Mouse (Mus musculus): ENCODE results near the gene Ephb4. TPM values are rescaled to one million over a fixed set of nuclear protein-coding genes. Genes with fewer than 3 reads are reported as not detected.

Gene Ephb4
- 7.5 and 8.6 TPM in 2 replicates for polyA plus RNA-seq (2015; fragmentation: Nextera tagmentation; extraction: Ambion mirVana)

GRCm38 (mm10) chr5:137349384-137350204, at the start of gene Ephb4:
TSS of gene Ephb4 (plus strand) at chr5:137350109.
- H3K4me1 ChIP-seq (replicated peaks): peaks cover 54% of the 10 kb centered on the region
- H3K9ac ChIP-seq (replicated peaks): peak within 1 kb of the TSS; percentile 85
- peak within 1 kb of the TSS; percentile 65 for H3K4me3 ChIP-seq (replicated peaks)
- ATAC-seq: peak; percentile 90
- under 1% methylated on average over 31 of the region's 32 CpGs for WGBS
- H3K9me3 ChIP-seq: no peaks in the 10 kb centered on the region
- H3K27me3 ChIP-seq: peaks cover 22% of the 10 kb centered on the region
- peak within 1 kb of the TSS; percentile 95 for H3K4me2 ChIP-seq (replicated peaks)
- peak within 1 kb of the TSS; percentile 72 for H3K27ac ChIP-seq
- H3K36me3 ChIP-seq: peaks cover 8% of the 10 kb centered on the region

- 0 out of 2 replicates have a peak, but pooled peaks have one; percentile 43 for ATAC-seq
- 75% methylated on average over 21 of the region's 21 CpGs for WGBS
- H3K27me3 ChIP-seq: no peaks in the 10 kb centered on the region
- H3K4me2 ChIP-seq (replicated peaks): no peak overlapping the region
- no peak overlapping the region for H3K4me3 ChIP-seq (replicated peaks)
- peaks cover 32% of the 10 kb centered on the region for H3K4me1 ChIP-seq (replicated peaks)
- peaks cover 84% of the 10 kb centered on the region for H3K36me3 ChIP-seq
- H3K9me3 ChIP-seq: no peaks in the 10 kb centered on the region
- H3K27ac ChIP-seq: no peak overlapping the region
- no peak overlapping the region for H3K9ac ChIP-seq (replicated peaks)
These were observed 48.7 kb upstream of the Ephb4 start for GRCm38 (mm10) chr5:137301253-137301652.

GRCm38 (mm10) chr5:137303609-137304008, 46.3 kb upstream of the Ephb4 start:
- no peak overlapping the region for H3K4me2 ChIP-seq (replicated peaks)
- H3K27ac ChIP-seq: no peak overlapping the region
- H3K9ac ChIP-seq (replicated peaks): peak overlapping the region; percentile 28; the same call in 1 of the 2 replicates
- no peak overlapping the region for H3K4me3 ChIP-seq (replicated peaks)
- no peaks in the 10 kb centered on the region for H3K27me3 ChIP-seq
- peaks cover 44% of the 10 kb centered on the region for H3K4me1 ChIP-seq (replicated peaks)
- H3K36me3 ChIP-seq: peaks cover 60% of the 10 kb centered on the region
- H3K9me3 ChIP-seq: no peaks in the 10 kb centered on the region
- whole genome bisulfite sequencing: 80% methylated on average over 4 of the region's 4 CpGs
- no peak for ATAC-seq

GRCm38 (mm10) chr5:137304165-137304564, 45.7 kb upstream of the Ephb4 start:
- no peaks in the 10 kb centered on the region for H3K27me3 ChIP-seq
- 91% methylated on average over 3 of the region's 3 CpGs for WGBS
- no peak for ATAC-seq
- H3K36me3 ChIP-seq: peaks cover 60% of the 10 kb centered on the region
- no peak overlapping the region for H3K27ac ChIP-seq
- H3K4me2 ChIP-seq (replicated peaks): peak overlapping the region; percentile 80; the same call in 1 of the 2 replicates
- H3K4me3 ChIP-seq (replicated peaks): 0 out of 2 replicates have a peak overlapping the region, but pooled peaks have one; percentile 2
- H3K4me1 ChIP-seq (replicated peaks): peaks cover 44% of the 10 kb centered on the region
- no peaks in the 10 kb centered on the region for H3K9me3 ChIP-seq
- H3K9ac ChIP-seq (replicated peaks): peak overlapping the region; percentile 99; the same call in 1 of the 2 replicates

GRCm38 (mm10) chr5:137304816-137305215, 45.1 kb upstream of the Ephb4 start:
- peak overlapping the region; percentile 93 for H3K4me3 ChIP-seq (replicated peaks)
- H3K27ac ChIP-seq: no peak overlapping the region
- 74% methylated on average over 4 of the region's 4 CpGs for WGBS

GRCm38 (mm10) chr5:137305822-137306221, 44.1 kb upstream of the Ephb4 start:
- H3K4me1 ChIP-seq (replicated peaks): peaks cover 44% of the 10 kb centered on the region
- no peak overlapping the region for H3K27ac ChIP-seq
- H3K36me3 ChIP-seq: peaks cover 57% of the 10 kb centered on the region
- no peaks in the 10 kb centered on the region for H3K27me3 ChIP-seq
- H3K4me3 ChIP-seq (replicated peaks): peak overlapping the region; percentile 93
- no peak for ATAC-seq
- no peaks in the 10 kb centered on the region for H3K9me3 ChIP-seq
- H3K9ac ChIP-seq (replicated peaks): peak overlapping the region; percentile 99
- peak overlapping the region; percentile 80 for H3K4me2 ChIP-seq (replicated peaks)
- WGBS: 71% methylated on average over 3 of the region's 3 CpGs

More at GRCm38 (mm10) chr5:137304816-137305215, 45.1 kb upstream of the Ephb4 start:
- H3K27me3 ChIP-seq: no peaks in the 10 kb centered on the region
- H3K9me3 ChIP-seq: no peaks in the 10 kb centered on the region
- peak overlapping the region; percentile 80 for H3K4me2 ChIP-seq (replicated peaks)
- peaks cover 59% of the 10 kb centered on the region for H3K36me3 ChIP-seq
- peak overlapping the region; percentile 99 for H3K9ac ChIP-seq (replicated peaks)
- no peak for ATAC-seq
- peaks cover 44% of the 10 kb centered on the region for H3K4me1 ChIP-seq (replicated peaks)

- peak overlapping the region; percentile 80 for H3K4me2 ChIP-seq (replicated peaks)
- peaks cover 52% of the 10 kb centered on the region for H3K36me3 ChIP-seq
These were observed 43.4 kb upstream of the Ephb4 start for GRCm38 (mm10) chr5:137306439-137307005.

GRCm38 (mm10) chr5:137307071-137307912, 42.6 kb upstream of the Ephb4 start, which contains the start of gene Srrt:
TSS of gene Srrt (minus strand) at chr5:137307674.
- peaks cover 48% of the 10 kb centered on the region for H3K4me1 ChIP-seq (replicated peaks)
- H3K9ac ChIP-seq (replicated peaks): peak within 1 kb of the TSS; percentile 99
- peak; percentile 87 for ATAC-seq
- peaks cover 44% of the 10 kb centered on the region for H3K36me3 ChIP-seq
- H3K9me3 ChIP-seq: no peaks in the 10 kb centered on the region
- no peaks in the 10 kb centered on the region for H3K27me3 ChIP-seq
- peak within 1 kb of the TSS; percentile 97 for H3K27ac ChIP-seq
- WGBS: under 1% methylated on average over 55 of the region's 72 CpGs
- peak within 1 kb of the TSS; percentile 93 for H3K4me3 ChIP-seq (replicated peaks)
- peak within 1 kb of the TSS; percentile 80 for H3K4me2 ChIP-seq (replicated peaks)

More at GRCm38 (mm10) chr5:137306439-137307005, 43.4 kb upstream of the Ephb4 start:
- Histone ChIP-seq H3K27ac (peak overlapping the region; percentile 97), H3K27me3 (no peaks in the 10 kb centered on the region), H3K9me3 (no peaks in the 10 kb centered on the region), H3K4me3 (replicated peaks) (peak overlapping the region; percentile 93), H3K9ac (replicated peaks) (peak overlapping the region; percentile 99), H3K4me1 (replicated peaks) (peaks cover 44% of the 10 kb centered on the region)
- WGBS: 14% methylated on average over 12 of the region's 12 CpGs
- ATAC-seq: no peak

- Histone ChIP-seq H3K9ac (replicated peaks) (peak overlapping the region; percentile 69), H3K4me3 (replicated peaks) (peak overlapping the region; percentile 93), H3K4me1 (replicated peaks) (peaks cover 55% of the 10 kb centered on the region), H3K27ac (peak overlapping the region; percentile 97), H3K4me2 (replicated peaks) (peak overlapping the region; percentile 80), H3K36me3 (peaks cover 34% of the 10 kb centered on the region), H3K9me3 (no peaks in the 10 kb centered on the region), H3K27me3 (no peaks in the 10 kb centered on the region)
- WGBS: 93% methylated on average over 4 of the region's 4 CpGs
- ATAC-seq: 0 out of 2 replicates have a peak, but pooled peaks have one; percentile 5
These were observed 41.6 kb upstream of the Ephb4 start for GRCm38 (mm10) chr5:137308356-137308755.

- peak; percentile 59 for ATAC-seq
- Histone ChIP-seq H3K27me3 (no peaks in the 10 kb centered on the region), H3K27ac (peak overlapping the region; percentile 54; the same call in 1 of the 2 replicates), H3K4me2 (replicated peaks) (peak overlapping the region; percentile 60), H3K4me3 (replicated peaks) (peak overlapping the region; percentile 42), H3K9me3 (no peaks in the 10 kb centered on the region), H3K4me1 (replicated peaks) (peaks cover 36% of the 10 kb centered on the region), H3K9ac (replicated peaks) (peak overlapping the region; percentile 70), H3K36me3 (peaks cover 42% of the 10 kb centered on the region)
- 2% methylated on average over 22 of the region's 22 CpGs for WGBS
These were observed 36.3 kb upstream of the Ephb4 start for GRCm38 (mm10) chr5:137313466-137314192.
